Mouse (Mus musculus) mouse trophoblast stem cell (cell line): ENCODE data around the gene Gng10.

Experiments
- in situ Hi-C, 2 experiments: fragments of 300-500 bp; cut with MseI, MboI; formaldehyde crosslinking; loops; 2 replicates in 1 of 2; 3 replicates in 1 of 2; pipeline ENCODE4 v1.15.1; 2025

Gng10 gene

DNA sequence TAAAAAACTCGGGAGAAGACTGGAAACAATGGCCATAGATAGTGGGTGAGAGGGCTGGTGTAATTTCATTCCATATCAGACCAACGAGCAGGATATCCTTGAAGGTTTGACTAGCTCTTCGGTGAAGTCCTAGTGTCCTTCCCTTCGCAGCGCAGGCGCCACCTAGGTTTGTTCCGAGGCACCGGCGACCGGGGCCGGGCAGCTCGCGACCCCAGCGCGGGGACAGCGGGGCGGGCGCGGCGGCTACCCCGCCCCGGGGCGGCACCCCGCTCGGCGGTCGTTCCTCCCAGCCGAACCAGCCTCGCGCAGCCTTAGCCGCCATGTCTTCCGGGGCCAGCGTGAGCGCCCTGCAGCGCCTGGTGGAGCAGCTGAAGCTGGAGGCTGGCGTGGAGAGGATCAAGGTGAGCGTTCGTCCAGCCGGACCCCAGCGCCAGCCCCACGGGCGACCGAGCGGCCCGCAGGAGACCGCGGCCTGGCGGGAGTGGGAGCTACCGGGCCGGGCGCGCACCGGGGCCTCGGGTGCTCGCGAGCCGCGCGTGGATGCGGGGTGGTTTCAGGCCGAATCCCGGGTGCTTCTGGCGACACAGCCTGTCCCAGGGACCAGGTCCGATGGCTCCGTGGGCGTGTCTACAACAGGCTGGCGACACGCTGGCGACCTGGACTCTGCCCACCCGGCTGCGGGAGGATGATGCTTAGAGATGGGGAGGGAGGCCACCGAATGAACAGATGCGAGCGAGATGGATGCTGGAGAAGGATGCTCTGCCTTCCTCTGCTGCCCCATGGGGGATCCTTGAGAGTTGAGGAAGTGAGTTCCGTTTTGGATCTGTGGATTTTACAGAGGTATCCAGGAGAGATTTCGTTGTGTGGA, at the start of gene Gng10:
TSS of gene Gng10 (plus strand) at position 171 of the 868 bp plus-strand sequence.
- in situ Hi-C loops: no loop called here

DNA sequence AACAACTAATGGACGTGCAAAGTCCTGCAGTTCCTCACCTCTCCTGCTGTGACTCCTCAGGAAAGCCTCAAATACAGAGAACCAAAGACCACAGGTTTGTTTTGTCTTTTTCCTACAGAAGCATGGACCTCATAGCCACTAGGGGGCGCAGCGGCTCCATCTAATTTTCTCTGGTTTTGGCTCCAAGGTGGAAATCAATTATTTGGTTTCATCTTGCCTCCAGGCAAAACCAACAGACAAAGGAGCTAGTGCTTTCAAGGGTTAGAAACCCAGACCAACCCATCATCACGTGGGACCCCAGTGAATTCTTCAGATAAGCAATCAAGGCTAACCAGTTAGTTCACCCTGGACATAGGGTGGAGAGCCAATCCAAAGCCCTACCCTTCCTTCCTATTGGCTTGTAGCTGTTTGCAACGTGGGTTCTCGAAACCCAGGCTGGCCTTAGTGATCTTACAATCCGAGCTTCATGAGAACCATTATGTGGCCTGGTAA, 49.7 kb upstream of the Gng10 start:
- in situ Hi-C loops: no loop called here

DNA sequence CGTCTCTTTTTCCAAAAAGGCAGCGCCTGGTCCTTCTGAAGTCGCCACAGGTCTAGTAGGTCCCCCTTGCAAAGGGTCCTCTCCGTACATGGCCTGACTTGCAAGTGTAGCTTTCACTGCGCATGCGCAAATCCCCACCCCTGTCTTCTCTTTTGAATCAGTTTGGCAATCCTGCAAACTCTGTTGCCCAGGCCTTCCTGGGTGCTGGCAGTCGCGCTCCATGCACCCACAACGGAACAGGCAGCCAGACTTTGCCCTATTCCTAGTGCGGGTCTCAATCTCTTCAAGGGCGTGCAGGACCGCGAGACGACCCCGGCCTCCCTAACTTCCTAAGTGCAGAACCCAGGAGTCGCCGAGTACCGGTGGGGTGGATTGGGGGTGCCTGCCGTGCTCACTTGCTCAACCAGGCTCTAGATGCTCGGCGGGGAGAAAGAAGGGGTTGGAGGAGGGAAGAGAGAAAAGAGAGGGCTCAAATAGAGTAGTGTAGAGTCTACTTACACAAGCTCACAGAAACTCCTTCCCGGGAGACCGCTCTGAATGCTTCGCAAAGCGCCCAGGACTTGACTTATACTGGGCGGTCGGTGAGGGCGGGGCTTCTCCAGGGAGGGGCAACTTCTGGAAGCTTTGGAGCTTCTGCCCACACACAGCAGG, 48.2 kb upstream of the Gng10 start, which contains the start of gene Ptgr1:
TSS of gene Ptgr1 (minus strand) at position 580 of the 651 bp plus-strand sequence.
- in situ Hi-C loops: no loop called here

DNA sequence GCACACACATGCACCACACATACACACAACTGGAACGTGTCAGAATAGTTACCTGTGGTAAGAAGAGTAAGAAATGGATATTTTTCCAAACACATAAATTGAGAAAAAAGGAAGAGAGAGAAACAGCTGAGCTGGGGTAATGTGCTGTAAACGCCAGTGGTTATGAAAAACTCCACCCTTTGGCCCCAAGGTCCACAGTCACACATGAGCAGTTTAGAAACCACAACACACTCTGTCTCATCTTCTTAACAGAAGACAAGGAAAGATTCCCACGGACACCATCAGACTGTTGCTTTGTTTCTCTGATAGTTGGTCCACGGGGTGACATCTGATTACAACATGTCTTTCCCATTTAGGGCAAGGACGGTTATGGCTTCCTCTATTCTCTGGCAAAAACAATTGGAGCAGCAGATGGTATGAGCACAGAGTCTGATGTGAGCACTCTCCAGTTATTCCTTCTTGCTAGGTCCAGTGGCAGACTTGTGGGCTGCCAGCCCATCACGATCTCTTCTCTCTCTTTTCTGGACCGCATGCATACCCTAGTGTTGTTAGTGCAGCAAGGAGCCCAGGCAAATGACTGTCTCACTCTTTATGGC, 45.5 kb upstream of the Gng10 start:
- in situ Hi-C loops: no loop called here

DNA sequence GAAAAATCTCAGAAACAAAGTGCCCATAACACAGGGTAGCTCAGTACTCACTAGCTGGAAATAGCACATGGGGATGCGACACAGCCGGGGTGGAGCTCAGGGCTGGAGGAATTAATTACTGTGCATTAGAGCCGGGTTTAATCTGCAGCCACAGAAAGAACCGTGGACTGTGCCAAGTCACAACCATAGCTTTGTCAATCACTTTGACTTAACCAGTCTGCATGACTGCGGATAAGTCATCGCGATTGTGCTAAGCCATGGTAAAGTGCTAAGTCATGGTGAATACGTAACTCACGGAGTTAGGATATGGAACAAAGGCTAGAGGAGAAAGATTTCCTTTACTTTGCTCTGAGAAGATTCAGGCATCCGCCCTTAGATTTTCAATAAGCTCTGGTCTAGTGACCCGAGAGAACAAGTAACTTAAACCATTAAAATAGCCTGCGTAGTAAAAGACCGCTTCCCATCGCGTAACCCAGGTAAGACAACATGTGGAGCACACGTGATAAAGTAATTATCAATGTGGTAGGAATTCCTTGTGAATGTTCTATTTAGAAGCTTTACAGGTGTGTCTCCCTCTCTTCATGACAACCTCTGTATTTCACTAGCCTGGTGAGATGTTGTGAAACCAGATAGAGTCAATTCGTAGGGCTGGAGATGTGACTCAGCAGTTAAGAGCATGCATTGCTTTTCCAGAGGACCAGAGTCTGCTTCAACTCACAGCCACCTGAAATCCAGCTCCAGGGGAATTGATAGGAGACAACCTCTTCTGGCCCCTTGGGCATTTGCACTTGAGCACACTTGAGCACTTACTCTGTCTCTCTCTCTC, 44.1 kb upstream of the Gng10 start:
- in situ Hi-C loops: no loop called here

DNA sequence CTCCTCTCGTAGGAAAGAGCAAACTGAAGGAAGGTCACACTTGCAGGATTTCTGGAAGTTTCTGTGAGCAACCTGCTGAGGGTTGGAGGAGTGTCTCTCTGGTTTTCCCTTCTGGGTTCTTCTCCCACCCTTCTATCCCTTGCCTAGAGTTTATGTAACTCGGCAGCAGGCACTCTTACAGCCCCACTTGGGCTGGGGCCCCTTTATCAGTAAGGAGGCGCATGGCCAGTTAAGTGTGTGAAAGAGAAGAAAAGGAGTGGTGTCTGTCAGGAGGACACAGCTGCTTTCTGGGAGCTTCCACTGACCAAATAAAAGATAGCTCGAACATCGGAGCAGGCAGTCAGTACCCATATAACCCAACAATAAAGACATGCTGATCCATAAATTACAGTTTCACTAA, 42.7 kb upstream of the Gng10 start:
- in situ Hi-C loops: no loop called here

DNA sequence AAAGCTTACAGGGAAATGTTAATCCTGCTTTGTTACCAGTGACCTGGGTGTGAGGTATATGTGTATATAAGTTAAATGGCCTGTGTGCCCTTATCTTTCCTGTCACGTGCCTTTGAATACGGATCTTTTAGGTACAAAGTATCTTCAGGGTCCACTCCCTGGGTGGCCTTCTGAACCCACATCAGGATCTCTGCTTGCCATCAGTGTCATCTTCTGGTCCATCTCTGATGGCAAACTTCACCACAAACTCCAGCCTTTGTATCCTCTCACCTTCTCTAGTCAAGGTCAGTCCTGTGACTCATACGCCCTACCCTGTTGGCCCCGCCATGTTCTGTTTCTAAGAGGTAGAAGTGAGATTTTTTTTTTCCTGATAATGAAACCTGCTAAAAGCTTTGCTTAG, 40.1 kb upstream of the Gng10 start, which contains the start of gene Dnajc25:
TSS of gene Dnajc25 (plus strand) at position 301 of the 400 bp plus-strand sequence.
- in situ Hi-C loops: no loop called here

DNA sequence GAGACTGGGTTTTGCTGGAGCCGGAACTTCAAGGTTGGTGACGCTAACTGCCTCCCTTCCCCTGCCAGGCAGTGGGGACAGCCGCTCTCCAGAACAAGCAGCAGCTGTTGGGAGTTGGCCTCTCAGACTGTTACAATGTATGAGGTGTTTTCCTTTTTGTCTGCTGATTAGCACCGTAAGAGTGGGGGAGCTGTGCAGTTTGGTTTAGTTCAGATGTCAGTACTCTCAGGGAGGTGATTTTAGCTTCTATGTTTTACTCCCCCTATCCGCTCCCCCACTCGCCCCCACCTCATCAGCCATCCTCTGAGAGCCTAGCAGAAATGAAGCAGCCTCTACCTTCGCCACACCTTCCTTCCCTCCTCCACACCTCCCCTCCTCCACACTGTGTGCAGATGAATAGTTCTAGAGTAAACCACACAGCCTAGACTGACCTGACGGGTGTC, 39.6 kb upstream of the Gng10 start:
- in situ Hi-C loops: no loop called here

DNA sequence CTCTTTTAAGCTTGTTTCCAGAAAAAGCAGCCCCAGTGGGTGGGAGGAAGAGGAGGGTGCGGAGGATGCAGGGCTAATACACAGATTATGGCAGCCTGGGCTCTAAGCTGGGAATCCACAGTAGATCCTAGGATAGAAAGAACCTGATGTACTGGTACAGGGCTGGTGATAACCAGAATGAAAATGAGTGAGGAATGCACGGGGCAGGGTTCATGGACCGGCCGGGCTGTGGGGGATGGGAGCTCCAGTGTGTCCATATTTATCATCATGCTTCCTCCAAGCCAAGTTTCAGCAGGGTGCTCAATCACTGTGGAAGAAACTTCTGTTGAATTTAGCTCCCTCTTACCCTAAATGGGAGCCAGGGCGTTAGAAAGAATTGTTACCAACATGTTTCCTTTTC, 37.8 kb upstream of the Gng10 start:
- in situ Hi-C loops: no loop called here

DNA sequence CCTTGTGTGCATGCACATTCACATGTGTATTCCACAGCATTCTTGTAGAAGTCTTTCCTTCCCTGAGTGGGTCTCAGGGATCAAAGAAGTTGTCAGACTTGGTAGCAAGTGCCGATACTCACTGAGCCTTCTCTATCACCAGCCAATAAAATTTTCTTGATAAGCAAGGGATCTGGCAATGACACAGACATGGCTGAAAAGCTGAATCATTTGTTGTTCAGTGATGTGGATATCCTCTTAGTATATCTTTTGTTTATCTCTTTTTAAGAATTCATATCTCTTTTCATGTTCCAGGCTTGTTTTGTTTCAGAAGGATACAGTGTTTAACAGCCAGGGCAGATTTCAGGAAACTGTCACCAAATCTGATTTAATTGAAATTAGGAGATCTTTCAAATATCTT, 36.2 kb upstream of the Gng10 start:
- in situ Hi-C loops: no loop called here

DNA sequence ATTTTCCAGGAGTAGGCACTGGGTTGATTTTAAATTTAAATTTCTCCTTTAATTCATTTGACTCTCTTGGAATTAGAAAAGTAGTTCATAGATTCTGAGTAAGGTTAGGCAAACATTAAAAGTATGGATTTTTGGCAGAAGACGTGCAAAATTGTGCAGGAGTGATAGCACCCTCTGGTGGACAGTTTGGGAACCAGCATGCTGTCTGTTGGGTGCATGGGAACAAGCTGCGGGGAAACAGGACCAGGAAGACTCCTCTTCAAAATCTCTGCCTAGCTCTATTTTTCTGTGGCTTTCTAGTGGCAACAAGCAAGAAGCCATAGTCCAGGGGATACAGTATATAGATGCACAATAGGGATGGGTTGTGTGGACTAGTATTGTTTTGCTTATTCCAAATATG, 35.2 kb upstream of the Gng10 start:
- in situ Hi-C loops: no loop called here

DNA sequence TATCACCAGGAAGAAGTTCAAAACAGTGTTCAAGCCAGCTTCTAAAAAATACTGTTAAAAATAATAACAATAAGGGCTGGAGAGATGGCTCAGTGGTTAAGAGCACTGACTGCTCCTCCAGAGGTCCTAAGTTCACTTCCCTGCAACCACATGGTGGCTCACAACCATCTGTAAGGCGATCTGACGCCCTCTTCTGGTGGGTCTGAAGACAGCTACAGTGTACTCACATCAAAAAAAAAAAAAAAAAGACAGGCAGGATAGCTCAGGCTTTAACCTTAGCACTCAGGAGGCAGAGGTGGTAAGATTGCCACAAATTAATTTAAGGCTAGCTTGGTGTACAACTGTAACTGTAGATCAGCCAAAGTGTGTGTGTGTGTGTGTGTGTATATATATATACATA, 34.3 kb upstream of the Gng10 start:
- in situ Hi-C loops: no loop called here

DNA sequence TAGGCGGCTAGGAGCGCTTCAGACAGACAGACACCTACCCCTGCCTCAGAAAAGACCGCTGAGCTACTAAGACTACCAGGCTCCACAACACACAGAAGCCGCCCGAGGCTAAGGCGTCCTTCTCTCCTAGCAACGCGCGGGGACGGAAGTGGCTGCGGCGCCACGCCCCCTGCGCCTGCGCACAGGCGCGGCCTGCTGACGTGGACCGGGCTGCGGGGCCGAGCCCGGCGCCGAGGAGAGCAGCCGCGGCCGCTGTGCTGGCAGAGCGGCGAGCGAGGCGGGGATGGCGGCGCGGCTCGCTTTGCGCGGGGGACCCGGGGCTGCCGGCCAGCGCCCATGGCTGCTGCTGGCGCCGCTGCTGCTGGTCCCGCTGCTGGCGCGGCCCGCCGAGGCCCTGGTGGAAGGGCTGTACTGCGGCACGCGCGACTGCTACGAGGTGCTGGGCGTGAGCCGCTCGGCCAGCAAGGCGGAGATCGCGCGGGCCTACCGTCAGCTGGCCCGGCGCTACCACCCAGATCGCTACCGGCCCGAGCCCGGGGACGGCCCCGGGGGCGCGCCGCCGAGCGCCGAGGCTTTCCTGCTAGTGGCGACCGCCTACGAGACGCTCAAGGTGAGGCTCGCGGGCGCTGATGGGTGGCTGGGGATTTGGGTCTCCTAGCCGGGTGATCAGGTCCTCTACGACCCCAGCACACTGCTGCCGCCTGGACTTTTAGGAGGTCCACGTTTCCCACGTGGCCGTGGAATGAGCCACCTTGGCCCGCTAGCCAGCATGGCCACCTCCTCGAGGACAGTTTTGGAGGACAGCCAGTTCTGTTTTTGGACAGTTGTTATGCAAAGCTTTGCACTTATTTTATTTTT, 31.7 kb upstream of the Gng10 start, which contains the start of gene Gm20503:
TSS of gene Gm20503 (plus strand) at position 263 of the 858 bp plus-strand sequence.
- in situ Hi-C loops: no loop called here

DNA sequence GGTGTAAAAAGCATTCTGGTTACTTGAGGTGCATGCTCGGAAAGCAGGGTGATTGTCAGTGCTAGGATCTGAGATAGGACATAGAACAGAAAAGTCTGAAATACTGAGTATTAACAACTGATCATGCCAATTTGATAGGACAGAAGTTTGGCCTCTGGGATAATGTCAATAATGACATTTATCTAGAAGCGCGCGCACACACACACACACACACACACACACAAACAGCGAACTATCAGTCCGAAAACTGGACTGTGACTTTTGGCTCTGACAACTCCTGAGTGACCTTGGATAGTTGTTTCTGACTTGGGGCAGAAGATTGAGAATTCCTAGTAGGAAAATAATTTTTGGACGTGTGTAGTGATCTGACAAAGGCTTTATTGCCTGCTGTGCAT, 31.1 kb upstream of the Gng10 start:
- in situ Hi-C loops: no loop called here

DNA sequence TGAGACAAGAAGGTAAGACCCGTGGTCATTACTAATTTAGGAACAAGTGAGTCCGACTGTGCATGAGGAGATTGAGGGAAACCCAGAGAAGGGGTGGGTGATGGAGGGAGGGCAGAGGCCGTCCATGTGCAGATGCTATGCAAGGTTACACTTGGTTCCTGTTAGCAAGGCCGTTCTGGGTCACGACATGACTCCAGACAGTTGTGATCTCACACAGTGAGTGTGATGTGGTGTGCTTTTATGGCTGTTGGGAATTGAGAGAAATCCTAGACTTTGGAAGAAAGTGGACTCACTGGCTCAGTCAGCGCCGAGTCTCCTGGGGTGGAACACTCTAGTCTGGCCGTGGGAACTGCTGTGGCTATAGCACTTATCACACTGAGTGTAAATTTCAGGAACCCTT, 28.7 kb upstream of the Gng10 start:
- in situ Hi-C loops: no loop called here

DNA sequence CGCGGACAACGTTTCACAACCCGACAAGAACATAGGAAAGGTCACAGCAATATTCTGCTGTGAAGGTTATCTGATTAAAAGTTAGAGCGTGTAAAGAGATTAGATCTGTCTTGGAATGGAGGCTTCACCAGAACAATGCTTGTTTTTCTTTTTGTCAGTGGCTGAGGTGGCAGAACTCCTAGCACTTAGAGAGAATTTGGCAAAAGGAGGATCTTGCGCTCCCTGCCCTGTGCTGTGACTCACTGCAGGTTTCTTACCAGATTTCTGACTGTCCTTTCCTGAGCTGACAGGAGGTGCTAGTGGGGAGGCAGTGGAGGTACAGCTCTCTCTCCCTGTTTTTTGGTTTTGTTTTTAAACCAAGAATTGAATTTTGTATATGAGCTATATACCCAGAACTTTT, 27.9 kb upstream of the Gng10 start:
- in situ Hi-C loops: no loop called here

DNA sequence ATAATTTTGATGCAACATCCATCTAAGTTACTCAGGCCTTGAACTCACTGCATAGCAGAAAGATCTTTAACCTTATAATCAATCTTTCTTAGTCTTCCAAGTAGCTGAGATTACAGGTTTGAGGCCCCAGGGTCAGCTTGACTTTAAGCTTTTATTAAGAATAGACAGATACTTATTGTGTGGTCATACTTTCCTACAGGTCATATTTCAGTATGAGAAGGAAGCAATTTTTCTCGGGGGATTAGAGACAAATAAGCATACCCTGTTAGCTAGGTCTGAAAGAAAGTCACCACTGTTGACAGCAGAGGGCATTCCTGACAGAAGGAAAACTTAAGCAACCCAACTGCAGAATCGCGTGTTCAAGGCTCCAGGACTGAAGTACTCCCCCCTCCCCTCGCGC, 26.9 kb upstream of the Gng10 start:
- in situ Hi-C loops: no loop called here

DNA sequence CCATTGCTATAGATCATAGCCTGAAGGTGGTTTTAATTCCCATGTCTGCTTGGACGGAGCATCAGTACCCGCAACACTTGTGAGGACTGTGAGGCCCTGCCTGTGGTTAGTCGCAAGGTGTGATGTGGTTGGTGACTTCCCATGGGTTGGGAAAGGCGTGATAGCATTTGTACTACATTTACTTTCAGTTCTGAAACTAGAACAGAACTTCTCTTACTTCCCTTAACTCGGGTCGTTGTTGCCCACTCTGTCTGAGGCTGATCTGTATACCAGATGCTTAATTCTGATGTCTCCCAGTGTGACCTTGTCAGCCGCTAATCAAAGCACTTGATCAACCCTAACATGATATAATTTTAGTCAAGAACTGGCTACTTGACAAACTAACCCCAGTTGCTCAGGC, 25.7 kb upstream of the Gng10 start:
- in situ Hi-C loops: no loop called here

DNA sequence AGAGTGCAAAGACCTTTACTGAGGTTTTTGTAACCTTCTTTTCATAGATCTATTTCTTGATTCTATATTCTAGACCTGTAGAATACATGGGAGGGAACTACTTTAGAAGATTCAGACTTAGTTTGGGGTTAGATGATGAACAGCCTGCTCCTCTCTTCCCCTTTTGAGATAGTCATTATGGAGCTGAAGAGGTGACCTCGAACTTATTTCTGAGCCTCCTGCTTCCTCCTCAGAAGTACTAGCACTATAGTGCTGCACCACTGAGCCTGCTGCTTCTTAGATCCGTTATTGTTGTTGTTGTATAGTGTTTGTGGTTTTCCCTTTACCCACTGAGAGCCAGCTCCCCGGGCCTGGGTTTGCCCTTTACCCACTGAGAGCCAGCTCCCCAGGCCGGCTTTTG, 25.2 kb upstream of the Gng10 start:
- in situ Hi-C loops: no loop called here

DNA sequence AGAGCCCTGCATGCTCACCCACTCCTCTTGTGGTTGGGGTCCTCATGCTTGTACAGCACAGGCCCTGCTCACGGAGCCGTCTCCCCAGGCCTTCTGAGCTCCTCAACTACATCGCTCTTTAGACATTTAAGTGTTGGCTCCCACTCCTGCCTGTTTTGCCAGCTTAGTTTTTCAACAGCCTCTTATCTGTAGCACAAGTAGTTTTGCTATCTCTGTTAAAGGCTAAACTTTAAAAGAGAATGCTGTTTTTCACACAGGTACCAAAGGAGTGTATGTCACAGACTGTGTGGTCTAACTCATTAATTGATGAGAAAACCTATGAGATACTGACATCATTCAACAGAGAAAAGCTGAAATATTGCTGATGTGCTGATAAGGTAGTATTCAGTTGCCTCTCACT, 23.4 kb upstream of the Gng10 start:
- in situ Hi-C loops: no loop called here

DNA sequence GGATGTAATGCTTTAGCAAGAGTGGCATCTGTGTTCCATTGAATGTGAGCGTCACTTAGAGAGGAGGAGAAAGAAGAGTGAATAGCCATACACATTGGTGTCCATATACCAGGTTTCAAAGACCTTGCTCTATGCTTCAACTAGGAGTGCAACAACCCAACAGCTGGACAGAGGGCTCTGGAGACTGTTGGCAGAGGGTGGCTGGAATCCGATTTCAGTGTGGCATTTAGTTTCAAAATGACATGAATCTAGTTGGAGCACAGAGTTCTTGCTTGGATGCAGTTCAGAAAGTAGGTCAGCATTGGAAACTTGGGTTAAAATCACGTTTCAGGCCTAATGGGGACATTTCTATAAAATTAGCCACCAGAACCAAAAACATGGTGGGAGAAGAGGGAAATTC, 19.7 kb upstream of the Gng10 start:
- in situ Hi-C loops: no loop called here
